Mouse (Mus musculus): Measurements from ENCODE around the gene Zp1. TPM values are rescaled to one million over a fixed set of nuclear protein-coding genes. Genes with fewer than 3 reads are reported as not detected.

Zp1 gene
- polyA plus RNA-seq, 1 experiment, result 0.05 TPM

- Histone ChIP-seq H3K27me3 (ENCODE audit: control insufficient read depth, insufficient read depth, insufficient read length) (no peaks in the 10 kb centered on the region), H3K4me3 (no peak overlapping the region), H3K36me3 (ENCODE audit: control insufficient read depth, insufficient read depth) (no peaks in the 10 kb centered on the region), H3ac (ENCODE audit: control insufficient read depth, insufficient read length) (no peak overlapping the region), H3K79me2 (ENCODE audit: control insufficient read depth, insufficient read depth) (no peaks in the 10 kb centered on the region), H3K4me2 (ENCODE audit: low read depth) (no peak overlapping the region)
- TF ChIP-seq E2F4 (IDR thresholded peaks at IDR 0.05; ENCODE audit: insufficient read depth) (no peak), REST (IDR thresholded peaks at IDR 0.05; ENCODE audit: insufficient read depth, insufficient read length) (no peak), TCF12 (IDR thresholded peaks at IDR 0.05; ENCODE audit: insufficient read depth, poor library complexity, severe bottlenecking) (no peak), POLR2AphosphoS2 (IDR thresholded peaks at IDR 0.05; ENCODE audit: insufficient read length, low read depth) (no peak), MAX (IDR thresholded peaks at IDR 0.05; ENCODE audit: low read depth) (no peak), MYOD1 (IDR thresholded peaks at IDR 0.05; ENCODE audit: control insufficient read depth in 1 of 3, insufficient read length in 2 of 3, low read depth in 2 of 3) (no peak), CEBPB (IDR thresholded peaks at IDR 0.05; ENCODE audit: insufficient read depth, poor library complexity, severe bottlenecking) (no peak), USF1 (IDR thresholded peaks at IDR 0.05; ENCODE audit: low read depth) (no peak), TCF3 (IDR thresholded peaks at IDR 0.05; ENCODE audit: insufficient read length, low read depth) (no peak), MYOG (IDR thresholded peaks at IDR 0.05; ENCODE audit: control insufficient read depth in 1 of 3, insufficient read depth in 1 of 3, insufficient read length in 2 of 3, low read depth in 2 of 3) (no peak), POLR2A (IDR thresholded peaks at IDR 0.05; ENCODE audit: insufficient read length, low read depth) (no peak), SRF (IDR thresholded peaks at IDR 0.05; ENCODE audit: control insufficient read depth, insufficient read length, low read depth) (no peak)
Observed at GRCm38 (mm10) chr19:10935029-10935428, 14.6 kb upstream of the Zp1 start.

DNA sequence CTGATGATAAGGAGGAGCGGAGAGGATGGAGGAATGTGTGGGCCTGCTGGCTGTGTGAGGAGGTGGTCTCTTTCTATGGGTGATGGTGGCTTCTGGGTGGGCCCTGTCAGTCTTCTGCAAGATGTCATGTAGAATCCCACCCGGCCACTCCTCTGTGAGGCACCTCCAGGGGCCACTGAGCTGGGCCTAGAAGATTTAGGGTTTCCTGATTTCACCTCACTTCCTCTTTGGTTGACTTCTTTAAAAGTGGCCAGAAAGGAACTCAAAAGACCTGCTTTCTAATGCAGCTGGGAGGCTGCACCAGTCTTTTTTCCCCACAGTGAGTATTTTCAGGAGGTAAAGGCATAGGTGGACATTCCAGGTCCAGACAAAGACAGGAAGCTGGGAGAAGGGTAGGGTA lies 10.2 kb upstream of the Zp1 start:
- Histone ChIP-seq H3K36me3 (ENCODE audit: control insufficient read depth, insufficient read depth) (no peaks in the 10 kb centered on the region), H3ac (ENCODE audit: control insufficient read depth, insufficient read length) (no peak overlapping the region), H3K4me2 (ENCODE audit: low read depth) (no peak overlapping the region), H3K4me3 (no peak overlapping the region), H3K79me2 (ENCODE audit: control insufficient read depth, insufficient read depth) (no peaks in the 10 kb centered on the region), H3K27me3 (ENCODE audit: control insufficient read depth, insufficient read depth, insufficient read length) (no peaks in the 10 kb centered on the region)
- TF ChIP-seq MYOG (IDR thresholded peaks at IDR 0.05; ENCODE audit: control insufficient read depth in 1 of 3, insufficient read depth in 1 of 3, insufficient read length in 2 of 3, low read depth in 2 of 3) (no peak), MAX (IDR thresholded peaks at IDR 0.05; ENCODE audit: low read depth) (no peak), CEBPB (IDR thresholded peaks at IDR 0.05; ENCODE audit: insufficient read depth, poor library complexity, severe bottlenecking) (no peak), SRF (IDR thresholded peaks at IDR 0.05; ENCODE audit: control insufficient read depth, insufficient read length, low read depth) (no peak), E2F4 (IDR thresholded peaks at IDR 0.05; ENCODE audit: insufficient read depth) (no peak), TCF3 (IDR thresholded peaks at IDR 0.05; ENCODE audit: insufficient read length, low read depth) (no peak), USF1 (IDR thresholded peaks at IDR 0.05; ENCODE audit: low read depth) (no peak), POLR2A (IDR thresholded peaks at IDR 0.05; ENCODE audit: insufficient read length, low read depth) (no peak), REST (IDR thresholded peaks at IDR 0.05; ENCODE audit: insufficient read depth, insufficient read length) (no peak), TCF12 (IDR thresholded peaks at IDR 0.05; ENCODE audit: insufficient read depth, poor library complexity, severe bottlenecking) (no peak), MYOD1 (IDR thresholded peaks at IDR 0.05; ENCODE audit: control insufficient read depth in 1 of 3, insufficient read length in 2 of 3, low read depth in 2 of 3) (no peak), POLR2AphosphoS2 (IDR thresholded peaks at IDR 0.05; ENCODE audit: insufficient read length, low read depth) (no peak)

DNA sequence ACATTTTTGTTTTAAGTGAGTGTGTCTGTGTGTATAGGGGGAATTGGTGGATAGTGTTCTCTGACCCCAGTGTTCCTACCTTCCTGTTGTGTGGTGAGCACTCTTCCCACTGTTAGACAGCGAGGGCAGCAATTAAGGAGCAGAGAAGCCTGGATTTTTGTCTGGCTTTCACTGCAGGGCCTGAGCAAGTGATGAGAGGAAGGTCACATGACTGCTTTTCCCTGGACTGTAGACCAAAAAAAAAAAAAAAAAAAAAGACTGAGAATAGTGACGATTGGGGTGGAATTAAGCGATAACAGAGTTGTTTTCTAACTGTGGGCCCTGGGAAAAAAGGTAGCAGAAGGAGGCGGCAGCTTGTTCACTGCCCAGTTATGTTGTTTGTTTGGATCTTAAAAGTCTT lies 6.2 kb upstream of the Zp1 start:
- H3K27me3 ChIP-seq (ENCODE audit: control insufficient read depth, insufficient read depth, insufficient read length), result no peaks in the 10 kb centered on the region
- TF ChIP-seq USF1 (IDR thresholded peaks at IDR 0.05; ENCODE audit: low read depth), result peak; percentile 78
- TF ChIP-seq POLR2A (IDR thresholded peaks at IDR 0.05; ENCODE audit: insufficient read length, low read depth), result no peak

GRCm38 (mm10) chr19:10926123-10926621 lies 5.7 kb upstream of the Zp1 start:
- no peaks in the 10 kb centered on the region for H3K36me3 ChIP-seq (ENCODE audit: control insufficient read depth, insufficient read depth)
- no peaks in the 10 kb centered on the region for H3K79me2 ChIP-seq (ENCODE audit: control insufficient read depth, insufficient read depth)
- no peak for TF ChIP-seq CEBPB (IDR thresholded peaks at IDR 0.05; ENCODE audit: insufficient read depth, poor library complexity, severe bottlenecking)
- TF ChIP-seq MYOG (IDR thresholded peaks at IDR 0.05; ENCODE audit: control insufficient read depth in 1 of 3, insufficient read depth in 1 of 3, insufficient read length in 2 of 3, low read depth in 2 of 3), result peak in 2 of 3 experiments; percentile 34 to 50
- peak; percentile 41 to 80 (median 76) for TF ChIP-seq MYOD1 (IDR thresholded peaks at IDR 0.05; ENCODE audit: control insufficient read depth in 1 of 3, insufficient read length in 2 of 3, low read depth in 2 of 3)
- no peak for TF ChIP-seq MAX (IDR thresholded peaks at IDR 0.05; ENCODE audit: low read depth)
- TF ChIP-seq SRF (IDR thresholded peaks at IDR 0.05; ENCODE audit: control insufficient read depth, insufficient read length, low read depth), result peak; percentile 14
- no peak for TF ChIP-seq TCF3 (IDR thresholded peaks at IDR 0.05; ENCODE audit: insufficient read length, low read depth)
- TF ChIP-seq POLR2AphosphoS2 (IDR thresholded peaks at IDR 0.05; ENCODE audit: insufficient read length, low read depth), result no peak
- no peak overlapping the region for H3K4me3 ChIP-seq
- no peaks in the 10 kb centered on the region for H3K27me3 ChIP-seq (ENCODE audit: control insufficient read depth, insufficient read depth, insufficient read length)
- H3ac ChIP-seq (ENCODE audit: control insufficient read depth, insufficient read length), result no peak overlapping the region
- H3K4me2 ChIP-seq (ENCODE audit: low read depth), result peak overlapping the region; percentile 72

More for the DNA sequence above, 6.2 kb upstream of the Zp1 start:
- peak overlapping the region; percentile 72 for H3K4me2 ChIP-seq (ENCODE audit: low read depth)
- H3K79me2 ChIP-seq (ENCODE audit: control insufficient read depth, insufficient read depth), result no peaks in the 10 kb centered on the region
- no peak overlapping the region for H3K4me3 ChIP-seq
- no peak overlapping the region for H3ac ChIP-seq (ENCODE audit: control insufficient read depth, insufficient read length)
- H3K36me3 ChIP-seq (ENCODE audit: control insufficient read depth, insufficient read depth), result no peaks in the 10 kb centered on the region

DNA sequence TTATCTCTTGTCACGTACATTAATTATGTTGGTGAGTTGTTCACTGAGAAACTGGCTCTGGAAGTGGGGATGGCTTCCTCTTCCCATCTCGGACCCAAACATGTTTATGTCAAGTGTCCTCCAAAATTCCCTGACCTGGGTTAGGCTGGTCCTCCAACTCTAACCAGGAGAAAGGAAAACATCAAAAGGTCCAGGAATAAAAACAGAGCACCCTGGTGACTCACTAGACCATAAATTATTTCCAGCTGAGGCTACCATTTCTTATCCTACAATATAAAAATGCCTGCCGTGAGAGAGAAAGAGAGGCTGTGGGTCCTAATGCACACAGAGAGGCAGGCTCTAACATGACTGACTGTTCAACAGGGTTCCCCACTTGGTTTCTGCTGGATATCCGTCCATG lies 3.8 kb upstream of the Zp1 start:
- Histone ChIP-seq H3K4me2 (ENCODE audit: low read depth) (no peak overlapping the region), H3K4me3 (no peak overlapping the region), H3K27me3 (ENCODE audit: control insufficient read depth, insufficient read depth, insufficient read length) (no peaks in the 10 kb centered on the region), H3K36me3 (ENCODE audit: control insufficient read depth, insufficient read depth) (no peaks in the 10 kb centered on the region), H3ac (ENCODE audit: control insufficient read depth, insufficient read length) (no peak overlapping the region), H3K79me2 (ENCODE audit: control insufficient read depth, insufficient read depth) (no peaks in the 10 kb centered on the region)
- TF ChIP-seq POLR2AphosphoS2 (IDR thresholded peaks at IDR 0.05; ENCODE audit: insufficient read length, low read depth) (no peak), REST (IDR thresholded peaks at IDR 0.05; ENCODE audit: insufficient read depth, insufficient read length) (no peak), MAX (IDR thresholded peaks at IDR 0.05; ENCODE audit: low read depth) (no peak), MYOG (IDR thresholded peaks at IDR 0.05; ENCODE audit: control insufficient read depth in 1 of 3, insufficient read depth in 1 of 3, insufficient read length in 2 of 3, low read depth in 2 of 3) (no peak)

All from myocyte (in vitro differentiated cells).